Mouse (Mus musculus) fat pad, adult 2 months (tissue): ENCODE measurements around the gene Nsun5.
"Not testable (repeated sequence)": the region's sequence is repeated elsewhere in the genome, so short reads cannot be mapped to it uniquely, and the experiment has no call there.

Source experiments
- DNase-seq: peaks from one replicate; pipeline ENCODE4 v3.0.0-alpha.2; 2011; ENCODE audit warnings: low read depth, low spot score; ENCODE audit errors: extremely low read depth

Gene Nsun5

DNA sequence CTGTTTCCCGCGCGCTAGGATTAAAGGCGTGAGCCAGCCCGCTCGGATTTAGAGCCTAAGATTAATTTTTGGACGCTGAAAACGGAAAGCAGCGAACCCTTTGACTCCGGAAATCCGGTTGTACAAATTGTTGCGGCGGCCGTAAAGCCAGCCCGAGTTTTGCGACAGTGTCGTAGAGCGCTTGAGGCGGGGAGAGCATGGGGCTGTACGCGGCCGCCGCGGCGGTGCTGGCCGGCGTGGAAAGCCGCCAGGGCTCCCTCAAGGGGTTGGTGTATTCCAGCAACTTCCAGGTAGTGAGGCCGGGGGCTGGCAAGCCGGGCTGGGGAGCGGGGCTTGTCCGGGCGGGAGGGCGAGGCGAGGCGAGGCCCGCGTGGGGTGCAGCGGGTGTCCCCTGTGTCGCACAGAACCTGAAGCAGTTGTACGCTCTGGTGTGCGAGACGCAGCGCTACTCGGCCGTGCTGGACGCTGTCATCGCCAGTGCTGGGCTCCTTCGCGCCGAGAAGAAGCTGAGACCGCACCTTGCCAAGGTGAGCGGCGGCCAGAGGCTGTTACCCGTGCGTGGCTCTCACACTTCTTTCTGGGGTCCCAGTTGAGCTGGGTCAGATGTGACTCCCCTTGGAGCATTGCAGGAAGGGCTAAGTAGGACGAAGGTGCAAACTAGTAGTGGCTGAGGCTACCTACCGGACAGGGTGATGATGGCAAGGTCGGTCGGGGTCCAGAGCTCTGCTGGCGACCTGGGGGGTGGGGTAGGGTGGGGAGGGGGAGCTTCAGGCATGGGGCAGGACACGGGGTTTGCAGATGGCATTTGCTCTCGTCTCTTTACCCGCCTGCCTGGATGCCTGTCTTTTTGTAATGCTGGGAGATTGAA is at the start of gene Nsun5:
TSS of gene Nsun5 (plus strand) at position 167 of the 868 bp plus-strand sequence.
- DNase-seq = no peak

DNA sequence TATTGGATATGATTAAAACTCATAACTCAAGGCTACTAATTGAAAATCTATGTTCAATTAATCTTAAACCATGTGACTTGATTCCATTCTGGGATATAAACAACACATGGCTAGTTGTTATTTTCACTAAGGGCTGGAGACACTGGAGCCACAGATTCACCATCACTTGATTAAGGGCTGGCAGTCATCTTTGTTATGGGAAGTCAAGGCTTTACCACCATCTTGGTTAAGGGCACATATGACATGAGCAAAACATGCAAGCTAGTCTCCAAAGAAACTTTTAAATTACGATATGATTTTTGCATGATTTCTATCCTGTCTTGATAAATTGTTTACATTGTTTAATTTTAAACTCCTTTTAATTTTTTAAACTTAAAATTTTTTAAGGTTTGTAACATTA is 47.6 kb upstream of the Nsun5 start:
- no peak for DNase-seq

DNA sequence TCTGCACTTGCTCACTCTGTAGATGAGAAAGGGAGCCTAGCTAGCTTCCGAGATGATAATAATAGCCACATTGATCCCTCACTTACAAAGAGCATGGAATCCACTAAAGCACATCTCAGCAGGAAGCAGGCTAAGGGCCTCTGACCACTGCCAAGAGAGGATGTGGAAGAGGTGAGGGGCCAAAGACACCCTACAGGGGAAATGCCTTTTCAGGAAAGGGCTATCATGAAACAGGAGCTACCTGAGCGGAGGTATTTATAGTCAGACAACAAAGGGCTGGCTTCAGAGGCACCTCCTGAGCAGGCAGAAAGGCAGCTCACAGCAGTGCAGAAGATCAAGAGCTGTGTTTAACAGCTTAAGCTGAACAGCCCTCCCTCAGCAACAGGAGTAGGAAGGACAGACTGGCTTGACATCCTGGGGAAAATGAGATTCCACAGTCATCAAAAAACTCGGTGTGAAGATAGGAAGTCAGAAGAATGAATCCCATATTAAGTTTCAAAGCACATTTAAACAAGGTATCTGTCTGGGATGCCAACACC is 43.6 kb upstream of the Nsun5 start:
- DNase-seq = no peak

DNA sequence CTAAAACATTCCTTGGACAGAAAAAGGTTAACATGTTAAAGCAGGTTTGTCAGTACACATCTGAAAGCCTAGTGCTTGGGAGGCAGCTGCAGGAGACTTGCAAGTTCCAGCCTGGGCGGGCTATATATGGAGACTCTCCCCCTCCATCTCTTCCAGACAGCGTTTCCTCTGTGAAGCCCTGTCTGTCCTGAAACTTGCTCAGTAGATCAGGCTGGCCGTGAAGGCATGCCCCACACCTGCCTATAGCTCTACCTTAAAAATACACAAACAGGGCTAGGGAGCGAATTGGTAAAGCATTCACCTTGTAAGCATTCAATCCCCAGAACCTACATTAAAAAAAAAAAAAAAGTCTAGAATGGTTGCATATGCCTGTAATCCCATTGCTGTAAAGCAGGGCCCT is 40.3 kb upstream of the Nsun5 start:
- DNase-seq = no peak

DNA sequence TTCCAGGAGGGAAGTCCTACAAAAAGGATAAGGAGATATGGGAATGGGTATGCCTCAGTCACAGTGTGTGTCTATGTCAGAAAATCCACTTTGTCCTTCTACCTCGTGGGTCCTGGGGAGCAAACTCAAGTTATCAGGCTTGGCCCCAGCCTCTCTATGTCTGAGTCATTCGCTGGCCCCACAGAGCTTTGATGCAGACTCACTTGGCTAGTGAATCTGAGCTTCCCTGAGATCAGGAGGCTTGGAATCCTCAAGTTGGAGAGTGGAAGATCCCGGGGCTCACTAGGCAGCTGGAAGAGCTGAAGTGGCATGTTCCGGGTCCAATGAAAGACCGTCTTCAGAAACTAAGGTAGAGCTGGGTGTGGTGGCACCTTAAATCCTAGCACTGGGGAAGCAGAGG is 39.6 kb upstream of the Nsun5 start:
- no peak for DNase-seq

DNA sequence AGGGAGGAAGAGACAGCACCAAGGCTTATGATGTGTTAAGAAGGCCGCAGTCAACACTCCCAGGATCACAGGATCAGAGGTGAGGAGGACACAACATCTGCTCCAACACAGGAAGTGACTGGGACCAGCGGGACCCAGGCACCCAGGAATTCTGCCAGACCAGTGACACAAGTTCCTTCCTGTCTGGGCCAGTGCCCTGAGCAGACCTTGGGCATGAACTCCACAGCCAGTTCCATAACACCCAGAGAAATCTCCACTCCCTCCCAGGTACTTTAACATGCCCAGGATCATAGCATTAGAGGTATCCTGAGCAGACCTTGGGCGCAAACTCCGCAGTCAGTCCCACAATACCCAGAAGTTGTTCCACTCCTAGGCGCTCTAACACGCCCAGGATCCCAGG is 38.6 kb upstream of the Nsun5 start:
- no peak for DNase-seq

DNA sequence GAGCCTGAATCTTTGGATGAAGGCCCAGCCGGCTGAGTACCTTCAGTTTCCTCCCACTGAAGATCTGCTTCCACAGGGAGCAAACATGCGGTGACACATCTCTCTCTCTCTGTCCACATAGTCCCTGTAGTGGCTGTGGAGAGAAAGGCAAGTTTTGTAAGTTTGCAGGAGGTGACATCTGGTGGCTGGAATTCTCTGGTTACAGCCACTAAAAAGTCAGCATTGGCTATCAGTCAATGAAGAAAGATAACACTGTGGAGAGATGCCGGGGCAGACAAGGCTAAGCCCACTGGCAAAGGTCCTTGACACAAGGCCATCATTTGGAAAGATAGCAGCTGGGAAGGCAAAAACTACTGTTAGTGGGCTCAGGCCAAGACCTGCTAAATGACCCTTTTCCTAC is 32.2 kb upstream of the Nsun5 start:
- DNase-seq = no peak

DNA sequence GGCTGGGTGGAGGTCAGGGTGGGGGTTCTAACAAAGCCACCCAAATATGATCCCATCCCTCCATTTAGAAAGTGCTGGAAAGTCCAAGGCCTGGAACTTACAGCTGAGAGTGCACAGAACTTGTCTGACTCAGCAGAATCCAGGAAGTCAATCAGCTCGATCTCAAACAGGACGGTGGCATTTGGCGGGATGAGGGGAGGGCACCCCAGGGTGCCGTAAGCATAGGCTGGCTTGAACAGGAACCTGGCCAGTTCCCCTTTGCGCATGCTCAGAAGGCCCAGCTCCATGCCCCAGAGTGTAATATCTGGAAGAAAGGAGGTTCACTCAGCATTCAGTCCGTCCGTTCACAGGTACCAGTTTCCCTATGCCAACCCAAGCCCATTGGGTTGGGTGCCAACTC is 23.8 kb upstream of the Nsun5 start:
- no peak for DNase-seq

DNA sequence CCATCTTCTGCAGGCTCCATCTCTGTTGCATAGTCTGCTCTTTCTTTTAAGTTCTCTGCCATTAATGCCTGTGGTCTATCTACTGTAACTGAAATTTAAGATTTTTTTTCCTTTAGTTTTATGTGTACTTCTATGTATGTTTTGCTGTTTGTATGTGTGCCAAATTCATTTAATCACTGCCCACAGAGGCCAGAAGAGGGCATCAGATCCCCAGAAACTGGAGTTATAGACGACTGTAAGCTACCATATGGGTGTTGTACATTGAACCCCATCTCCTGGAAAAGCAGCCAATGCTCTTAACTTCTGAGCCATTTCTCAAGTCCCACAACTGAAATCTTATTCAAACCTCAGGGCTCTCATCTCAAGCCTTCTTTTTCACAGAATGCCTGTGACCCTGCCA is 23.3 kb upstream of the Nsun5 start:
- no peak for DNase-seq

DNA sequence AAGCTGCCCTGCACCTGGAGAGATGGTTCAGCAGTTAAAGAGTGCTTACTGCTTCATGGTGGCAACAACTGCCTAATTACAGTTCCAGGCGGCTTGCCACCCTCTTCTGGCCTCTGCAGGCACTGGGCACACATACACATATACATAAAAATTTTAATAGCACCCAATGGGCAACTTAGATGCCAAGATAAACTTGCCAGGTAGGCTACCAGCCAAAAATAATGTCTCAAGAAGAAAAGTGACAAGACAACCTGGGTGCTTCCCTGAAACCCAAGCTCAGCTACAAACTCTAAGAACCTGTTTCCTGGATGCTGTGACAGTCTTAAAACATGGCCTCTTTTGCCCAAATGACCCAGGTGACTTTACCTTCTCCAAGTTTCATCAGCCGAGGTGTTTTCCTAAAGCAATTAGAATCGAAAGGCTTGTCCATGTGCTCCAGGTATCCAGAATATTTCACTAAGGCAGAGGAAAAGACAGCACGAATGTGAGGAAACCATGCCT is 22.2 kb upstream of the Nsun5 start:
- peak; percentile 95 for DNase-seq

DNA sequence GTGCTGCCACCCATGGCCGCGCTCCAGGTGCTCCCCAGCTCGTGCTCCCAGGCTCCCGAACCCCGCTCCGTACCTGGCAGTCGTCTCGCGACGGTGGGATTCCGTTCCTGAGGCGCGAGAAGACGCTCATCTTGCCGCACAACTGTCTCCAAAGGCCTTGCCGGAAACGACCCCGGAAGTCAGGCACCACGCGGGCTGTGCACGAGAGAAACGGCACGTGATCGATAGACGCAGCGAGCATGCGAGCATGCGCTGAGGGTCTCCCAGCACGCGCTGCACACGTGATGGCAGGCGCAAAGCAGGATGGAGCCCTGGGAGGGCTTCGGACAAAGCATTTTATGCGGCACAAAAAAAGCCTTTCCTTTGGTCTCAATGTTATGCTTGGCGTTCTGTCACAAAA is 19.9 kb upstream of the Nsun5 start, which contains the start of gene Fkbp6:
TSS of gene Fkbp6 (minus strand) at position 183 of the 400 bp plus-strand sequence.
- DNase-seq = no peak

DNA sequence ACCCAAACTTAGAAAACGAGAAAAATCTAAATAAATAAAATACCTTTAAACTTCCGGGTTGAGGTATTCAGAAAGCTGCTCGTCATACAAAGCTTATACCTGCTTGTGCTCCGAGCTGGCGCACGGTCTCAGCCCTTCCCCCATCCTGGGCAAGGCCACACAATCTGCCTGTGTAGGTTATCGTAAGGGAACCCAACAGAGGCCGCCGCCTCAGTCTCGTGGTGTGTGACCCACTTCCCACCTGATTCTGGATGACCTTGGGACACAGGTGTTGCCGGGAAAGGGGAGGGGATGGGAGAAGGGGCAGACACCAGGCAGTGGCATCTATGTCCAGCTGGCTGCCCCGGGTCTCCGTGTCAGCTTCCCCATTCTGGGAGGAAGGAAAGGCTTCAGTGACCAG is 18.1 kb upstream of the Nsun5 start:
- DNase-seq = no peak

DNA sequence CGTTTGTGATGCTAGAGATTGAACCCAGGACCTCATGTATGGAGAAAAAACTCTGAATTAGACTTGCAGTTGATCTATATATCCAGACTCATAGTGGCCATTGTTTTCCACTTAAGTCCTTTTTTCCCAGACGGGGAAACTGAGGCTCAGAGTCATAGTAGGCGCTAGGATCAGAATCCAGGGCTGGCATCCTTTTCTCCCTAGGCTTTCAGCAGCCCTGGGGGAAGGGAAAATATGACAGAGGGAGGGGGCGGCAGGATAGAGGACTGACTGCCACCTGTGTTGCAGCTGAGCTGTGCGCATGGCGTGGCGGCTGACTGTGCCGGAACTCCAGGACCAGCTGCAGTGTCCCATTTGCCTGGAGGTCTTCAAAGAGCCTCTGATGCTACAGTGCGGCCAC is 16.8 kb upstream of the Nsun5 start, which contains the start of gene Trim50:
TSS of gene Trim50 (plus strand) at position 301 of the 400 bp plus-strand sequence.
- DNase-seq = no peak

DNA sequence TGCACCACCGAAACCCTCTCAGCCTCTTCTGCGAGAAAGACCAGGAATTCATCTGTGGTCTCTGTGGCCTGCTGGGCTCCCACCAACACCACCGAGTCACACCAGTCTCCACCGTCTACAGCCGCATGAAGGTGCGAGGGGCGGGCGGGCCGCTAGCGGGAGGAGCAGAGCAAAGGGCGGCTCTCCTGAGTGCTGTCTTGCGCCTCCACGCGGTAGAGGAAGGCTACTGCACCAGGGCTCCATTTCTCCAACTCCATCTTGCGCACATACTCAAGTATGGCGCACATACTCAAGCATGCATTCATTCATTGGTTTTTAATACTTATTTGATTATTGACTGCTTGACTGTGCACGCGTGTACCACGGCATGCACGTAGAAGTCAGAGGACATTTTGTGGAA is 16.2 kb upstream of the Nsun5 start:
- DNase-seq = no peak

DNA sequence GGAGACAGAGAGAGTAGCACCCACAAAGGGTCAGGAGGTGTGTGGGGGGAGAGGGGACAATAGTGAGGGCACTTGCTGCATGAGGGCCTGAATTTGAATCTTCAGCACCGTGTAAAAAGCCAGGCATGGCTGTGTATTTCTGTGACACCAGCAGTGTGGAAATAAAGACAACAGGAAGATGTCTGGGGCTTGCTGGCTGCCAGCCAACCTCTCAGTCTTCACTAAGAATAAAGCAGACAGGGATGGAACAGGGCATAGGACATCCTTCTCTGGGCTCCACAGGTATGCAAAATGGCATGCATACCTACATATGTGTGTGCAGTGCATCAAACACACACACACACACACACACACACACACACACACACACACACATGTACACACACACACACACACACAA is 13.7 kb upstream of the Nsun5 start:
- DNase-seq = no peak

DNA sequence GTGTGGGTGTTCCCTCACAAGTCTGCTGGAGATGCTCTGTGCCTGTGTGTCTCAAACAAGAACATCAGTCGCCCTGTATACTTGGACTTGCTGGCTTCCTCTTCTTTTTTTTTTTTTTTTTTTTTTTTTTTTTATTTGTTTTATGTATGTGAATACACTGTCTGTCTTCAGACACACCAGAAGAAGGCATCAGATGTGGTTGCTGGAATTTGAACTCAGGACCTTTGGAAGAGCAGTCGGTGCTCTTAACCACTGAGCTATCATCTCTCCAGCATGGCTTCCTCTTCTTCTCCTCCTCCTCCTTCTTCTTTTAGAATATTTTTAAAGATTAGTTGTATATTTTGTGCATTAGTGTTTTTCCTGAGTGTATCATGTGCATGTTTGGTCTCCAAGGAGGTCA is 12.2 kb upstream of the Nsun5 start:
- DNase-seq = no peak

DNA sequence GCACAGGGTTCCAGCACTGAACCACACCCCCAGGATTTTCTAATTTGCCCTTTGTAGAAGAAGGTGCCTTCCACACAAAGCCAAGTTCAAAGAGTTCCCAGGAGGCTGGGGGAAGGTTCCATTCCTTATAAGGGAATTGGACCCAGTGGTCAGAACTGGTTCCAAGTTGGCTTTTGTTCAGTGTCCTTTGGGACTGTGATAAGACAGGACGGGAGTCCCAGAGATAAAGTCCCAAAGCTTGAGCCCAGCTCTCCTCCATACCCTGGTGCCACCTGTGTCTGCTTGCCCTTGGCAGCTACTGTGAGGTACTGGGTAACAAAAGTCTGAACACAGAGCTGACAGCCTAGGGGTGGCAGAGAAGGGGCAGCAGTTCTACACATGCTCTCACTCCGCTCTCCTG is 10.0 kb upstream of the Nsun5 start:
- no peak for DNase-seq

DNA sequence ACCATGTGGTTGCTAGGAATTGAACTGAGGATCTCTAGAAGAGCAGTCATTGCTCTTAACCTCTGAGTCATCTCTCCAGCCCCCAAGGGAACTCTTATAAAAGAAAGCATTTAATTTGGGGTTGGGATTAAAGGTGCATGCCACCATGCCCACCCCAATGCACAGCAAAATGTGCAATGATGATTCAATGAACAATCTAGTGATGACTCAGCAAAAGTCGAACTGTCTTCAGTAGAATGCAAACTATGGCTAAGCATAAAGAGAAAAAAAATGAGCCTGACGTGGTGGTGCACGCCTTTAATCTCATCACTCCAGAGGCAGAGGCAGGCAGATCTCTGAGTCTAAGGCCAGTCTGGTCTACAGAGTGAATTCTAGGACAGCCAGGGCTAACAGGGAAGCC is 7.2 kb upstream of the Nsun5 start:
- no peak for DNase-seq

DNA sequence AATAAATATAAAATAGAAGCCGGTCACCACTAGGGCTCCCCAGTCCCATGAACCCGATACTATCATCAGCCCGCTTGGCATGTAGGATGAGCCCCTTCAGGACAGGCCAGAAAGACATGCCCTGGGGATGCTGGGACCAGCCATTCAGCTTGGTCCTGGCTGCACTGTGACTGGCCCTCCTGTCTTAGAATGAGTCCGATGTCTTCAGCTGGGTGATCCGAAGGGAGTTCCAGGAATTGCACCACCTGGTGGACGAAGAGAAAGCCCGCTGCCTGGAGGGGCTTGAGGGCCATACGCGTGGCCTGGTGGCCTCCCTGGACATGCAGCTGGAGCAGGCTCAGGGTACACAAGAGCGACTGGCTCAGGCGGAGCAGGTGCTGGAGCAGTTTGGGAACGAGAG is 6.2 kb upstream of the Nsun5 start:
- DNase-seq = no peak

DNA sequence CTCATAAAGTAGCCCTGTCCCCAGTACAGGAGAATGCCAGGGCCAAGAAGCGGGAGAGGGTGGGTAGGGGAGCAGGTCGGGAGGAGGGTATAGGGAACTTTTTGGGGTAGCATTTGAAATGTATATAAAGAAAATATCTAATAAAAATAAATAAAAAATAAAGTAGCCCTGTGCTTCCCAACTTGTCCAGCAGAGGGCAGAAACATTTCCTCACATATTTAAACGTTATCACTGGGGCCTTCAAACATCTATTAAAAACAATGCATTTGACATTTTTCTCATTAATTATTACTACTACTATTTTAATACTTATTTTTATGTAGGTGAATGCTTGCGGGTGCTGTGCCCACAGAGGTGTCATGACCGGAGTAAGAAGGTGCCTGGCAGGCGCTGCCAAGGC is 1.9 kb upstream of the Nsun5 start:
- DNase-seq = no peak

DNA sequence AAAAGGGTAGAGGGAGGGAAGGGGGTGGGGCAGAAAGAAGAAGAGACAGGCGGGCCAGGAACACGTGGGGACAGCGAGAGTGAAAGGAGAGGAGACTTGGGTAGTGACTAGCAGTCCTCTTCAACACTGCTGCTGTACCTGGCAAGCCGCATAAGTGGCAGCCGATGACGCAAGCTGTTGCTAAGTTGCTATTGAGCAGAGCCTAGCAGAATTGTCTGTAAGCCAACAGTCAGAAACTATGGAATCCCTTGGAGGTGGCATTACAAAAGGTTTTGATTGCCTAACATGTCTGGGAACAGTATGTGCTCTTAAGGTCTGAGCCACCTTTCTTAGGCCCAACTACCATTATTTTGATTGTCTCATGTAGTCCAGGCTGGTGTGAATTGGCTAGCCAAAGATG is 1.4 kb upstream of the Nsun5 start:
- DNase-seq = peak; percentile 99

DNA sequence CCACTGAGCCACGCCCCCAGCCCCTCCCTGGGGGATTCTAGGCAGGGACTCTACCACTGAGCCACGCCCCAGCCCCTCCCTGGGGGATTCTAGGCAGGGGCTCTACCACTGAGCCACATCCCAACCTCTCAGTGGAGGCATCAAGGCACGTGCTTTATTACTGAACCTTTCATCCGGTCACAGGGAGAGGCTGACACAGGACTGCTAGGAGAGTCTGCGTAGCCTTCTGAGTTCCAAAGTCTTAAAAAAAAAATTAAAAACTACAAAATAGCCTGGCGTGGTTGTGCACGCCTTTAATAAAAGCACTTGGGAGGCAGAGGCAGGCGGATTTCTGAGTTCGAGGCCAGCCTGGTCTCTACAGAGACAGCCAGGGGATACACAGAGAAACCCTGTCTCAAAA is 557 bp upstream of the Nsun5 start:
- DNase-seq = not testable (repeated sequence)

DNA sequence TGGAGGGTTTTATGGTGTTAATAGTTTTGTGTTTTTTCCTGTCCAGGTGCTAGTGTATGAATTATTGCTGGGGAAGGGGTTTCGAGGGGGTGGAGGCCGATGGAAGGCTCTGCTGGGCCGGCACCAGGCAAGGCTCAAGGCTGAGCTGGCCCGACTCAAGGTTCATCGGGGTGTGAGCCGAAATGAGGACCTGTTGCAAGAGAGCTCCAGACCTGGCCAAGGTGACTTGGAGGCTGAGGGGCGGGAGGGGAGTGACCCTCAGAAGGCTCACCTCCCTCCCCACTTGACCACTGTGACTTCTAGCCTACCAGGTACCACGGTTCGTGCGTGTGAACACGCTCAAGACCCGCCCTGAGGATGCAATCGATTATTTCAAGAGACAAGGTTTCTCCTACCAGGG is 1.4 kb downstream of the Nsun5 start:
- DNase-seq = no peak
